Mouse (Mus musculus) mesoderm, embryonic 11.5 days (tissue): ENCODE data around the gene Olig1.
"Not testable (repeated sequence)": the region's sequence is repeated elsewhere in the genome, so short reads cannot be mapped to it uniquely, and the experiment has no call there.

Source experiments
- DNase-seq: peaks from one replicate; pipeline ENCODE4 v3.0.0-alpha.2; 2012; ENCODE audit warnings: low read depth, low spot score

The Olig1 gene

DNA sequence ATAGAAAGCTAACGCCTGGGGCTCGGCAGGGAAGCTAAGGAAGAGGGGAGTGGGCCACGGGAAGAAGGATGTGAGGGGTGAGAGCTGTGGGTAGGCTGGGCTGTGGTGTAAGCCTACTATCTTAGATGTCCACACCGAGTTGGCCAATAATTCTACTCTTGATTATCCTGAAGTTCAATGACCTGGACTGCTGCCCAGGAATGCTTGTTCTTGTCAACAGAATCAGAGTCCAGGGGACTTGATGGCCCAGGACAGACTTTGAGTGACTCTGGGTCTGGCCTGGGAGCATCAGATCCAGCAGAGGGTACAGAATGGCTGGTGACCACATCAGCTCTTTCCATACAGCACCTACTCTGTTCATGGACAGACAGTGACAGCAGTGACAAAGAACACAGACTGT, 30.5 kb upstream of the Olig1 start:
- no peak for DNase-seq

DNA sequence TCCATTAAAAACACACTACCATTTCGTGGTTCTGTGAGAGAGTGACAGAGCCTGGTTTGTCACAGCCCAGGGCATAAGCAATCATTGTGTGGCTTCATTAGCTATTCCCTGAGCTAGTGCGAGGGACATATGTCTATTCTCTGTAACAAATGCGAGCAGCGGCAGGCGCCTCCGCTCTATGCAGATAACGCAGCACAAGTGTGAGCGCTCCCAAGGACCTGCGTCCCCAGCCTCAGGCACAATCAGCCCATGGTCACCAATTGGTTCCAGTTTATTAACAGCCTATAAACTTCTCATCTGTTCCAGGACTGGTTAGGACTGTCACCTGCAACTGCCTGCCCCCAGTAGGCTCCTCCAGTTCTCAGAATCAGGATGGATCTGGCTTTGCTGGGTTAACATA, 23.3 kb upstream of the Olig1 start:
- DNase-seq: no peak

DNA sequence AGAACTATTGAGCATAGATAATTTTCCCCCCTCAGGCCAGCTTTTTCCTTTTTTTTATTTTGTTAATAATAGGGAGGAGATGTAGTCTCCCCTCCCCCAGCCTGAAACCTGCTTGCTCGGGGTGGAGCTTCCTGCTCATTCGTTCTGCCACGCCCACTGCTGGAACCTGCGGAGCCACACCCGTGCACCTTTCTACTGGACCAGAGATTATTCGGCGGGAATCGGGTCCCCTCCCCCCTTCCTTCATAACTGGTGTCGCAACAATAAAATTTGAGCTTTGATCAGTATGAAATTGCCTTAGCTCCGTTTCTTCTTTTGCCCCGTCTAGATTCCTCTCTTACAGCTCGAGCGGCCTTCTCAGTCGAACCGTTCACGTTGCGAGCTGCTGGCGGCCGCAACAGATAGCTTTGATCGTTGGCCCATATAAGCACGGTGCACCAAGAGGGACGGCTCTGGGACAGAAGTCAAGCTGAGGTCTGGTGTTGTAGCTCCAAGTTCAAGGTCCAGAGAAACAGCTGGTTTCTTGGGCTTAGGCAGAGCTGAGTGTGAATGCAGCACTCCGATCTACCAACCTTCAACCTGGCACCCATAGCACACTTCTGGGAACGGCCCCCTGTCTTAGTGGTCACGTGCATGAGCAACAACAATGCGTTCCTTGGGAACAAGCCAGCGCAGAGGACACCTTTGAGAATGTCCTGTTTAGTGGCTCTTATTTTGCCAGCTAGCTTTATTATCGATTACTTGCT, 14.0 kb upstream of the Olig1 start:
- not testable (repeated sequence) for DNase-seq

DNA sequence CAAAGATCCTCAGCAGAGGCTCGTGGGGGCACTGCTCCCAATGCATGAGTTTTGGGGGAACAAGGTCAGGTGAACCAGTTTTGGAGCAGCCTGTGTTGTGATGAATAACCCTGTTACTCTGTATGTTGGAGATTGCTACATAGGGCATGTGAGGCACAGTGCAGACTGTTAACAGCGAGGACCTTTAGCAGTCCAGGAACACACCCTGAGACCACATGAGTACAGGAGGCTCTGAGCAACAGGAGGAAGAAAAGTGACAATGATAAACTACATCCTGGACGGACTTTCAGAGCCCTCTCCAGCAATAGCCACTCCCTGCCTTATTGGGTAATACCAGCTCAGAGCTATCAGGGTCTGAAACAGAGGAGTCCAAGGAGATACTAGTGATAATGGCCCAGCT, 10.6 kb upstream of the Olig1 start:
- DNase-seq: no peak

DNA sequence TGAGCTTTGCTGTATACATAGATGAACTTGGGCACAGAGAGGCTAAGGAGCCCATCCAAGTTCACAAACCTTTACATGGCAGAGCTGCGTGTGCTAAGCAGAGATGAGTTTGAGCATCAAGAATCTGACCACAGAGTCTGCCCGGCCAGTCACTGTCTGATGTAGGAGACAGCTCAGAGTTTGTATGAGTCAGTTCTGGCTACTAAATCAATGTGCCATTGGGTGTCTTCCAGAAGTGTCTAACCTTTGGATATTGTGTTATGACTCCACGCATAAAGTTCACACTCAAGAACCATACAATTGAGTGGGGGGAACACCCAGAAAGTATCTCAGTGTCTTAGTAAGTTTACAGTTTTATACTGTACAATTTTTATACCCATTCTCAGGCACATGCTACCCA, 8.7 kb upstream of the Olig1 start:
- DNase-seq: no peak

DNA sequence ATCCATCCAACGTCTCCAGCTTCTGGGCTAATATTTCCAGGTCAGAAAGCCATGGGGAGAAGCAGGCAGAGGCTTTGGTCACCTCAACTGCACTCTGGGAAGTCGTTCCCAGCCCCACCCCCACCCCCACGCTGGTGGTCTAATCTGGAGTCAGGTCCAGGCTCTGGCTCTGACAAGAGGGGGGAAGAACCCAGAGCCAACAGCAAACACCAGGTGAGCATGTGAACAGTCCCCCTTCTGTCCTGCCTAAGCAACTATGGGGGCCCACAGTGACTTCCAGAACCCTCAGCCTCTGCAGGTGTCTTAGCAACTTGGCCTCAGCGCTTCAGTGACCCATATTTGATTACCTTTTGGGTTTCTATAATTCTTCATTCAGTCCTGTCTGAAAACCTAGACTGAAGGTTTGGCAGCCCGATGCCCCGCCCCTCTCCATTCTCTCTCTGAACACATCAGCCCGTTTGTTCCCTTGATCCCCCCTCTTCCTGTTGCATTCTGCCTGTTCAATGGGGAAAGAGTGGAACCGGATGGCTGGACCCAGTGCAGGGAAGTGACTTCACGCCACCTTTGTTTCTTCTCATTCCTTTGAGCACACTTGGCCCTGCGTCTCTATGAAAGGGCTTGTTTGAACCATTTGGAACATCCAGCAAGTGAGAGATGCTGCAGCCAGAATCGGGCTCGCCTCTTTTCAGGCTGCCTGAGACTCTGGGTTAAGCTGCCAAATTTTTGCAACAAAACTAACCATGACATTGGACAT, 6.9 kb upstream of the Olig1 start:
- DNase-seq: no peak

DNA sequence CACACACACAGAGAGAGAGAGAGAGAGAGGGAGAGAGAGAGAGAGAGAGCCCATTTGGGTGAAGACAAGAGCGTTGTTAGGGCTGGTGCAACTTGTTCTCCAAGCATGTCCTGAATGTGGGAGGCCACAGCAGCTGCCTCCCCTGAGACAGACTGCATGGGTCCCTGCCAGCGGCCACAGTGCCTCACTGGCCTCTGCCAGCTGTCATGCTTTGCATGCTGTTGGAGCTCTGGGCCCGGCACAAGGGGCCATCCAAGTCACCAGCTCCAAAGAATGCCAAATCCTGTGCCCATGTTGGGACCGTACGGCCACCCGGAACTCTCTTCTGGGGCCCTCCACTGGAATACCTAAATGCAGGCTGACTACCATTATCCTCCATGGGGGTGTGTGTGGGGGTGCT, 3.6 kb upstream of the Olig1 start:
- no peak for DNase-seq

DNA sequence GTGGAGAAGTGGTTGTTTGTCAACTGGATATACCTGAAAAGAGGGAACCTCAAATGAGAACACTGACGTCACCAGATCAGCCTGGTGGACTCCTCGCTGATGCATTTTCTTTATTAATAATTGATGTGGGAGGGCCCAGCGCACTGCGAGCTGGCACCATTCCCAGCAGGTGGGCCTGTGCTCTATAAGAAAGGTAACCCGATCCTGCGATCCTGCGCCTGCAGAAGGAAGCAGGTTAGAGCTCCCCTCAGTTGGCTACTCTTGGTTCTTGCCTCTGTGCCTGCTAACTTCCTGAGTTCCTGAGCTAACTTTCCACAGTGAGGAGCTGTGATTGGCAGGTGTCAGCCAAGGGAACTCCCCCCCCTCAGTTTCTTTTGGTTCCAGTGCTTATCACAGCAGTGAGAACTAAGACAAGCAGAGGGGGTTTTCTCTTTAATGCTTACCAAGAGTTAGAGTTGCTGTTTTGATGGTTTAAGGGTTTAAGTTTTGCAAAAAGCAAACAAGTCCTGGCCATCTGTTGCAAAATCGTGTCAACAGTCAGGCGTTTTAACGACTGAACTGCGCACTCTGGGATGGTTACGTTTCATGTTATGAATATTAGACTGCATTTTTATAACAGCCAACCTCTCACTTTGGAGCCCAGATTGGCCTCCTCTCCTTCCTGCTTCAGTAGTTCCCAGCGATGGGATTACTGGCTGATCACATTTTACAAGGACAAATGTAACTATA, 684 bp upstream of the Olig1 start:
- no peak for DNase-seq

DNA sequence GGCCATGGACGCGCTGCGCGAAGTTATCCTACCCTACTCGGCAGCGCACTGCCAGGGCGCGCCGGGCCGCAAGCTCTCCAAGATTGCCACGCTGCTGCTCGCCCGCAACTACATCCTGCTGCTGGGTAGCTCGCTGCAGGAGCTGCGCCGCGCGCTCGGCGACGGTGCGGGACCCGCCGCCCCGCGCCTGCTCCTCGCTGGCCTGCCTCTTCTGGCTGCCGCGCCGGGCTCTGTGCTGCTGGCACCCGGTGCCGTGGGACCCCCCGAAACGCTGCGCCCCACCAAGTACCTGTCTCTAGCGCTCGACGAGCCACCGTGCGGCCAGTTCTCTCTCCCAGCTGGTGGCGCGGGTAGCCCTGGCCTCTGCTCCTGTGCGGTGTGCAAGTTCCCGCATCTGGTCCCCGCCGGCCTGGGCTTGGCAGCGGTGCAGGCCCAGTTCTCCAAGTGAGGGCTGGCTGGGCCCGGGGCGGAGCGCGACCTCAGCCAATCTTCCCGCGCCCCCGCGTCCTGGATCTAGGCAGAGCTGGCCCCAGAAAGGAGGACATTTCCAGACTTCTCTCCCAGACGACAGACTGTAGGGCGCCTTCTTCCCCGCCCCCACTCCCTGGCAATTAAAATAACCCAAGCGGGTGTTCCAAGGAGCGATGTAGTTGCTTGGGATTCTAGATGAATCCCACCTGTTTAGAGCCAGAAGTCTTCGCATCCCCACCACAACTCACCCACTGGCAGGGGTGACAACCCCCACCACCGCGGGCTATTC, 820 bp downstream of the Olig1 start:
- no peak for DNase-seq

DNA sequence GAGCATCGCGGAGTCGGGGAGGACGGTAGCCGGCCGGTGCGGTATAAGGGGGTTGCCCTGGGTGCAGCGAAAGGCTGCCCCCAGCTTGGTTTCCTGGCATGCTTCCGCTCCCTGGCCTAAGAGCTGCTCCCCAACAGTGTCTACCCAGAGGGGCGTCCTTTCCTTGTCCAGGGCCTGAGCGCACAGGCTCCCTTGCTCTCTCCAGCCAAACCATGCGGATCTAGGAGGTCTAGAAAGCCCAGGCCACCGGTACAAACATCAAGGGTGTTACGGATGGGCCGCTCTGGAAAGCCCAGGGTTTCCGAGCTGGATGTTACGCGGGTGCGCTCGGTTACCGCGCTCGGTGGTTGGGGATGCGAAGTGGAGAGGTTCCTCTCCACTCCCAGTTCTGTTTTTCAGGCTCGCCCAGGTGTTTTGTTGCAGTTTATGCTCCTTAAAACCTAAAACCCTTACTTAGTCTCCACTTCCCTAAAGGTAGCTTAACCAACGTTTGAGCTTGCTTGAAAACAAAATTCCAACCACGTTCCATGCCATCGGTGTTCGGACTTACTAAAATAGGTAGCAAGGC, 1.5 kb downstream of the Olig1 start:
- DNase-seq: no peak

DNA sequence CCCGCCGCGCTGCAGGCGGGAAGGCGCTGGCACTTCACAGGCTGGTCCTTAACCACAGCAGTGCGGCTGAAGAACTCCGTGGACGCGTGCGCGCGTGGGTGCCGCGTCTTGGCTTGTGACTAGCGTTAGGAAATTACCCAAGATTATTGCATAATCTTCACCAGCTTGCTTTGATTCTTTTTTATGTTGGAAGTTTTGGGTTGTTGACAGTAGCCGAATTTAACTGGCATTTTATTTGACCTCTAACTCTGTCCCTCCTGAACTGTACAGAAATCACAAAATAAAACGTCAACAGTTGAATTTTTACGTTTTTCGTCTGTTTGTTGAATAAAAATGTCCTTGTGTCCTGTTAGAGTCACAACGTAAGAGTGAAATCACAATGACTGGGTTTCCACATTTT, 2.1 kb downstream of the Olig1 start:
- DNase-seq: no peak

DNA sequence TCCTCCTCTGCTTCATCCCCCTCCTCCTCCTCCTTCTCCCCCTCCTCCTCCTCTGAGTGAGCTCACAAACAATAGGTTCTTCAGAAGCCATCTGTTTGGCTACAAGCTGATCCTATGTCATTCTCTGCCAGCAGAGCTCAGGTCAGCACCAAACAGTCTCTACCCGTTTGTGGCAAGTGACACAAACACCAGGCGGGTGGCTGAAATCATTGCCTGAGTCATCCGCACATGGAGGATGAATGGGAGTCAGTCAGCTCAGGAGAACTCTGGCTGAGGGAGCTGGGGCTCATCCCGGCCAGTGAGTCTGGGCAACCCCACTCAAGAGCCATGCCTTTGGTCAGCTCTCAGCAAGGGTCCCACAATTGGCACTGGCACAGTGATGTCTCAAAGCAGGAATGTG, 10.9 kb downstream of the Olig1 start:
- no peak for DNase-seq

DNA sequence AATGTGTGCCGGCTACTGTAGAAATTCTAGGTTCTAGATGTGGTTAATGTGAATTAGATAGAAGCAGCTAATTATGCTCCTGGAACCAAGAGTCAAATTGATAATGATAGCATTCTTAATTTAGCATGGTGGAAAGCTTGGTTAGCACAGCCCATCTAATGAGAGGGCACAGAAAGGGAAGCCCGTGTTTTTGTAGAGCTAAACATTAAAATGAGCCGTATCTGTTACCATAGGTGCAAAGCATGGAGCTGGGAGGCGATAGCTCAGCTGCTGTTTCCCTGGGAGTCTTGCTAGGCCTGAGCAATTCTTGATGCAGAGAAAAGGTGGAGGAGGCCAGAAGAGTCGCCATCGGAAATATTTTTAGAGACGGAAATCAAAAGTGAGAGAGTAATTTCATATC, 22.5 kb downstream of the Olig1 start:
- DNase-seq: no peak

DNA sequence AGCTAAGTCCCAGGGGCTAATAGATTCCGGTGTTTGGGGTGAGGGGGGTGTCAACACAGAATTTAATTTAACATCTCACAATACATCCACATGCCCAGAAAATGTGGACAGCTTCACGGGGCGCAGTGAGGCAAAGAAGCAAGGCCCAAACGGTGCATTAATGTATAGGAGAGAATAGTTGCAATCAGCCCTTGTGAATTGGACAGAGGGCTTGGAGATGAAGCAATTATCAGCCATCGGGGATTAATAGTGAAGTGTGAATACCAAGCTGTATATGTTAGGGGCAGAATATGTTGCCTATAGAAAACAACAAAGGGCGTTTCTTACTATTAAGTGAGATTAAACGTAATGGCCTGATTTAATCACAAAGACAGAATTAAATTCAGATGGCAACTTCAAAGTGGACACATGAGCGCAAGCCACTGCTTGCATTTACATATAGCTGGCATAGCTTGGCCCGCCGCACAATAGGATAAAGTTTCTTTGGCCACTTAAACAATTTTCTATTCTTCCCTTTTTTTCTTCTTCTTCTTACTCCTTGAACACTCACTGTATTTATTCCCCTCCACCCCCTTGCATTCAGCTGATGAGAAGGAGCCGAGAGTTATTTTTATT, 23.3 kb downstream of the Olig1 start:
- DNase-seq: no peak

DNA sequence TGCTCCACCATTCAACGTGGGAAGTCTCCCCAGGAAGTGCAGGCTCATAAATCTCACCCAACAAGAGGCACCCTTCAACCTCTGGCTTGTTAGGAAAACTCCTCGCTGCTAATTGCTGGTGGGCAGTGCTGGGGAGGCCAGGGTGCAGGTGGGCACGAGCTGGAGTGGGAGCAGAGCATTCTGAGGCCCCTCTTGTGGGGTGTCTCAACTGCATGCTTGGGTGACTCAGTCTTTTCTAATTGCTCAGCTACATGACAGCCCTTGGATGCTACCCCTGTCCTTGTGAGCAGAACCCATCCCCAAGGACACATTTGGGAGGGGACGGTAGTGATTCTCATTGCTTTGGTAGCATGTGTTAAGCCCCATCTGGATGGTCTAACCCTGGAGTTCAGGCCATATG, 28.2 kb downstream of the Olig1 start:
- DNase-seq: no peak

DNA sequence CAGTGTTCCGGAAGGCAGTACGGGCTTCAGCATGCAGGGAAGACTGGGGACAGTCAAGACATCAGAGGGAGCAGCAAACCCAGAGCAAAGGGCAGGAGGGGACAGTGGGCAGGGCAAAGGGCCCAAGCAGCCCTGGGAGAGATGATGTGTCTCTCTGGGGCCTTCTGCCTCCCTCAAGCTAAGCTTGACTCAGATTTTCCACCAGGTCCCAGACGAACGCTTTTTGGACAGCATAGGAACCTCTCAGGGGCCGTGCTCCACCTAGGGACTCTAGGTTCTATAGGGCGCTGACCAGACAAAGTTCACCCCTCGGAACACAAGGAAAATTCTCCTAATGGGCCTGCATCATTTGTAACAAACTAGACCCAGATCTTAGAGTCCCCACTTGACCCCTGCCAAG, 29.8 kb downstream of the Olig1 start:
- DNase-seq: no peak

DNA sequence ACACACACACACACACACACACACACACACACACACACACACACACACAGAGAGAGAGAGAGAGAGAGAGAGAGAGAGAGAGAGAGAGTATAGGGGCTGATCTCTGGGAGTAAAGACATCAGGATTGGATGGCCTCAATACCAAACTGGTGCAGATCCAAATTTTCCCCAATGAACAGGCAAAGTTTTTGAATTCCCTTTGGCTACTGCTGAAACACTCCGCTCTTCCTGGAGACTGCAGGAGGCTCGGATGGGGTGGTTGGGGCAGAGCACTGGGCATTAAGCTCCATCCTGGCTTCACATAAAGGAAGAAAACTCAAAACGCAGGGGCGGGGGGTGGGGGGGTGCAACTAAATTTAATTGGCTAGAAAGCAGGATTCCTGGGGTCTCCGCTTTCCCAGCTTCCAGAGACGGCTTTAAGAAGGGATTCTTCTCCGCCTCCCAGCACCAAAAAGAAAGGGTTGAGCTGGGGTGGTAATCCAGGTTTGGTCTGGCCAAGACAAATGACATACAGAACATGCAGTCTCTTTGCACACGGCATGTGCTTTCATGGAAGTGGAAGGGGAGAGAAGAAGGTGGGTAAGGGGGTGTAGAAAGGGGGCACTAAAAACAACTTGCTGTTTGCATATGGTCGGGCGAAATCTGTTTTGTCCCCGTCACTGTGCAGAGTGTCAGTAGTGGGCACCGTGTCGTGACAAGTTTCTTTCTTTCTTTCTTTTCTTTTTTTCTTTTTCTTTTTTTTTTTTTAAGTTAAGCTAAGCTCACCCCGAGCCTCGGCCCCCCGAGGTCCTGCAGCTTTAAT, 31.3 kb downstream of the Olig1 start:
- no peak for DNase-seq

DNA sequence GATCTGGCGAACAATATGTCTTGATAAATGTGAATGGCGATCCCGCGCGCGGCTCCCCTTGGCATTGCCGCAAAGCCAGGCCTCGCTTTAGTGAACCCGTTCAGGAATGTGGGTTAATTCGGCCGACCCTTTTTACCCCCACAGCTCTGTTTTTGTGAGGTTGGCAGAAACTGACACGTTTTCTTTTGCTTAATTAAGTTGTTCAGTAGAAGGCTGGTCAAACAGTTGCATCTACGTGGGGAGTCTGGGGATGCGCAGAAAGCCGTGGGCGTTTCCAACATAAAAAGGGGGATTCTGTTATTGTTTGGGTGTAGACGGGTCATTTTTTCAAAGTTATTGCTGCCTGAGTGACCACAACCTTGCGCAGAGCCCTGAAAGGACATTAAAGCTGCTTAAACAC, 31.9 kb downstream of the Olig1 start:
- no peak for DNase-seq

DNA sequence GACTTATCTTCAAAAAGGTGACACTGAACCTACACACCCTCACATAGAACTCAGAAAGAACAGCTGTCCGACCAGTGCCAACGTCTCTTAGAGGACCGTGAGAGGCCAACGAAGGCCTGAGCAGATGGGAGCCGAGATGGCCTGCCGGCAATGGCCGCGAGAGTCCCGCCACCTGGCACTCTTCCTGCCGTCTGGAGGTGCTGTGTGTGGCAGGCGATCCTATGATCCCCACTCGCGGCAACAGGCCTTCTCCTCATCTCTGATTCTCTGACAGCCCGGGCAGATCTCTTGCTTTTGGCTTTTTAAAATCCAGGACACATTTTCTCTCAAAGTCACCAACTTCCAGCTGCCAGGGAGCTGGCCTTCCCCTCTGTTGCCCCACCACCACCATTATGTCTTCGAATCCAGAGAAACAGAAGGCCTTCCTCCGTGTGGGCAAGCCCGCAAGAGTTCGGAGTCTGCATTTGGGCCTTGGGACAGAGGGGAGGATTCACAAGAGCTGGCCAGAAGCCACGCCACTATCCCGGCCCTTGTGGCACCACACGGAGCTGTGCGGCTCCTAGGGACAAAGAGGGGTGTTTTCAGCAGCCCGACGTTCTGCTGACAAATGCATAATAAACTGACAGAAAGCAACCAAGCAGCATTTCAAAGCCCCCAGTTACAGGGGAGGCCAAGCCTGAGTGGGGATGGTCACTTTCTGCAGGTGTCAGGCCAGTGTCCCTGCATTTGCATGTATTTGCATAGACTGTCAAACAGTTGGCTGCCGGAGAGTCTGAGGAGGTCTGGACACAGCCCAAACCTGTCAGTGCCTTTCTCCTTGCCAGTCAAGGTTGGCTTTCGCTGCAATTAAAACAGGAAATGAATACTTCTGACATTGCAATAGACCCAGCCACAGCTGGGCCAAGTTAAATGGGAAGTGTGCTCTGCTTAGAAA, 34.5 kb downstream of the Olig1 start:
- no peak for DNase-seq
